Mouse (Mus musculus) T-helper 2 cell (primary cell): ENCODE measurements around the gene Bicral.

Source experiments
- in situ Hi-C: fragments of 300-600 bp; cut with MboI, MseI; formaldehyde crosslinking; loops from one replicate; pipeline ENCODE4 v1.15.1; 2025; ENCODE audit warnings: high pct_unique_total_duplicates

The Bicral gene

DNA sequence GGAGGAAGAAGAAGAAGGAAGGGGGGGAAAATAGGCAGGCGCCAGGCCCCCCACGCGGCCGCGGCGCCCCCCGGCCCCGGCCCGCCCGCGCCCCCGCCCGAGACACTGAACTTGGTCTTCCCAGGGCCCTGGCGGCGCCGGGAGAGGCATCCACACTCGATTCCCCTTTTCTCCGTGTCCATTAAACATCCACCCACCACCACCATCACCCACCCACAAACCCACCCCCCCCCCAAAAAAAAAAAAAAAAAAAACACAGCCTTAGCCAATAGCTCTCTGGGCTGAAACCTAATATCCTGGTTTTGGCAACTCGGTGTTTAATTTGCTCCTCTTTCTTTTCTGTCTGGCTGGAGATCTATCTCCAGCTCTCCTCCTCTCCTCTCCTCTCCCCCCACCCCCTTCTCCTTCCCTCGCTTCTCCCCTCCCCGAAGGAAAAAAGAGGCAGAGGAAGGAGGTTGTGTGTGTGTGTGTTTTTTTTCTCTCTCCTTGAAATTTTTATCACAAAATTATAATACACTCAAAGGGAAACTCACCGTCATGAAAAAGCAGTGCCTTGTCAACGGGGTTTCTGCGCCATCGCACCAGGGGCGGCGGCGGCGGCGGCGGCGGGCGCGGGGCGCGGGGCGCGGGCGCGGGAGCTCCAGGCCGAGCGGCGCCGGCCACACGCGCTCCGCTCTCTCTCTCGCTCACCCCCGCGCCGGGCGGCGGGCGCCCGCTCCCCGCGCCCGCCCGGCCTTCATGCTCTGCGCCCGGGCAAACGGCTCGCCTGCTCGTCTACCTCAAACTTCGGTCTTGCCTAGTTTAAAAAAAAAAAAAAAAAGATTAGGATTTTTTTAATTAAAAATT lies at the start of gene Bicral:
TSS of gene Bicral (minus strand) at position 580 of the 846 bp plus-strand sequence.
- in situ Hi-C loops: no loop called here

DNA sequence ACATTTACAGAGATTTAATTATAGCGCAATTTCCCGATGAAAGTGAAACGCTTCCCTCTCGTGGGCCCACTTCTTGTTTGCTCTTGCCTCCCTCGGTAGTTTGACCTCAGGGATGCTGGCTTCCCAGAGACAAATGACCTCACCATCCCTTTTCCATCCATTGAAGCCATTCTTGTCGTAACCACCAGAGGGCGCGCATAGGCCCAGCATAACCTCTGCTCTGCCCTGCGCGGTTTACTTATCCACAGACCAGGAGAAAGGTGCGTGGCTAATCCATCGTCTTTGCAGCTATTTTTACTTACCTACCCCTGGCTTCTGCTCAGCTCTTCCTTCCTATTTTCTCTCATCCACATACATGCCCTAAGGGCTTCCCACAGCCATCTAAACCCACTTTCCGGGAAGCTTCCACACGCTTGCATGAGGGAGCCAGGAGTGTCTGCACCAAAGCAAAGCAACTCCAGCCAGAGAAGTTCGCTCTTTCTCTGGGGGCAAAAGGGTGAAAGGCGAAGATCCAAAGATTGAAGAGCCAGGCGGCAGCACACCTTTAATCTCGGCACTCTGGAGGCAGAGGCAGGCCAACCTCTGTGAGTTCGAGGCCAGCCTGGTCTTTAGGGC lies 45.7 kb upstream of the Bicral start:
- in situ Hi-C loops: no loop called here

DNA sequence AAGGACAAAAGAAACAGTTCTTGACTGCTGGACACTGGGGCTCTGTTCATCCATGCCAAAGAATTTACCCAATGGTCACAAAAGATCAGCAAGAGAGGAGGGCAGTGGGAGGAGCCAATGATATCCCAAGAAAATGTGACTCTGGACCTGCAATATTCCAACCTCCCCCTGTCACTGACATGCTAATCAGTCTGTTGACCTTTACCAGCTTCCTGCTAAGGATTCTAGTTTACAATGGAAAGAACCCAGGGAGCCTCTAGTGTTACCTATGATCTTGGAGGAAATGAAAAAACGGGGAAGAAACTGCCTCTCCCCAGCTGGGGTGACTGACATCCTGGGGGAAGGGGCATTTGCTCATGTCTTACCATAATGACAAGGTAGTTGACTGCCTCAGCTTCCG lies 42.7 kb upstream of the Bicral start:
- in situ Hi-C loops: no loop called here

DNA sequence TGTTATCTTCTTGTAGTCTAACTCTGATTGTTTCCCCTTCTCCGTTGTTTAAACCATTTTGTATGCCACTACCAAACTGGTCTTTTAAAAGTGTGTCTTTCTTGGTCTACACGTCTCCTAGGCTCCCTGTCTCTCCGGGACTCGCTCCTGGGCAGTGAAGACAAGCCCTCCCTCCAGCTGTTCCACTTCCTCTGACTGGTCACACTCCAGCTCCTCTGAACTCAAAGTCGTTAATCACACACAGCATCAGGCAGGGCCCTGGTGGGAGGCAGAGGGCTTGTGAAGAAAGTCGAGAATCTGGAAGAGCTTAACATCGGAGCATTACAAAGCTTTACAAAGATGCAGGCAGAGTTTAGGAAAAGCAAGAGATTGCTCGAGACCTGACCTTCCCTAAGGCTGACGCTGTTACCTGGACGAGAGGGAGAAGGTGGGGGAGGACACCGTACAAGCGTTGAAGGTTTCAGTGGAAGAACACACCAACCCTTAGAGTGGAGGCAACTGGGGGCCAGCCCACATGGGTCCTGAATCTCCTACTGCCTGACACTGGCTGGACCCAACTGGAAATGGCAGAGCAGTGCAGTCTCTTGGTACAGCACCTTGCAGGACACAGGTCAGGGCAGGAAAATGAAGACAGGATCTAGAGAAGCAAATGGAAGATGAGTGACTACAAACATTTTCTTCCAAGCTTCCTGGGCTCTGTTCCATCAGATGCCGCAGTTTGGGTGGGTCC lies 39.1 kb upstream of the Bicral start:
- in situ Hi-C loops: no loop called here

DNA sequence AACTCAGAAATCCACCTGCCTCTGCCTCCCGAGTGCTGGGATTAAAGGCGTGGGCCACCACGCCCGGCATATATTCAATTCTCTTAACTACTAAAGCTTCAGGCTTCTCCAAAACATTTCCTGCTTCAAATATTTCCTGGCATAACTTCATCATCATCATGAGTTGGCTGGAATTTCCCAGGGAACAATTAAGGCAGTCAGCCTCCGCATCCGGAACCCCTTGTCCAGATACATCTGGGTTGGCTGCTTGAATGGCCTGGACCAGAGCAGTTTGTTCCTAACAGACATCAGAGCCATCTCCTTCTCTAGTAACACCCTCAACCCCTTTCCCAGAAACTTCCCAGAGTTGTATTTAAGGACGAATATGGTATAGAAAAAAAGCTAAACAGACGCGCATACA lies 37.1 kb upstream of the Bicral start:
- in situ Hi-C loops: no loop called here

DNA sequence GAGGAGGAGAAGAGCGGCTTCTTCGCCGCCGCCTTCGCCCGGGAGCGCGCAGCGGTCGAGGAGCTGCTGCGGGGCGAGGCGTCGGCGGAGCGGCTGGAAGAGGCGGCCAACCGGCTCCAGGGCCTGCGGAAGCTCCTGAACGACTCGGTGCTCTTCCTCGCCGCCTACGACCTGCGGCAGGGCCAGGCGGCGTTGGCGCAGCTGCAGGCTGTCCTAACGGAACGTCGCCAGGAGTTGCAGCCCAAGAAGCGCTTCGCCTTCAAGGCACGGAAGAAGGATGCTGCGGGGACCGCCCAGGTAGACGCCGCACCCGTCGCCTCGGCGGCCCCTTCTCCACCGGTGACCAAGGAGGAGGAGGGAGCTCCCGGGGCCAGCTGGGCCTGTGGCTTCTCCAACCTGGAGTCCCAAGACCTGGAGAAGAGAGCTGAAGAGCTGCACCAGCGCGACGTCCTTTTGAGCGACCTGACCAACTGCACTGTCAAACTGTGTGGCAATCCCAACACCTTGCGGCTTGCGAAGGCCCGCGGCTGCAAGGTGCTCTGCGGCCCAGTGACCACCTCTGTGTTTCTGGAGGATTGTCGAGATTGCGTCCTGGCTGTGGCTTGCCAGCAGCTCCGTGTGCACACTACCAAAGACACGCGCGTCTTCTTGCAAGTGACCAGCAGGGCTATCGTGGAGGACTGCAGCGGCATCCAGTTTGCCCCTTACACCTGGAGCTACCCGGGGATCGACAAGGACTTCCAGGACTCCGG lies 32.7 kb upstream of the Bicral start:
- in situ Hi-C loops: no loop called here

DNA sequence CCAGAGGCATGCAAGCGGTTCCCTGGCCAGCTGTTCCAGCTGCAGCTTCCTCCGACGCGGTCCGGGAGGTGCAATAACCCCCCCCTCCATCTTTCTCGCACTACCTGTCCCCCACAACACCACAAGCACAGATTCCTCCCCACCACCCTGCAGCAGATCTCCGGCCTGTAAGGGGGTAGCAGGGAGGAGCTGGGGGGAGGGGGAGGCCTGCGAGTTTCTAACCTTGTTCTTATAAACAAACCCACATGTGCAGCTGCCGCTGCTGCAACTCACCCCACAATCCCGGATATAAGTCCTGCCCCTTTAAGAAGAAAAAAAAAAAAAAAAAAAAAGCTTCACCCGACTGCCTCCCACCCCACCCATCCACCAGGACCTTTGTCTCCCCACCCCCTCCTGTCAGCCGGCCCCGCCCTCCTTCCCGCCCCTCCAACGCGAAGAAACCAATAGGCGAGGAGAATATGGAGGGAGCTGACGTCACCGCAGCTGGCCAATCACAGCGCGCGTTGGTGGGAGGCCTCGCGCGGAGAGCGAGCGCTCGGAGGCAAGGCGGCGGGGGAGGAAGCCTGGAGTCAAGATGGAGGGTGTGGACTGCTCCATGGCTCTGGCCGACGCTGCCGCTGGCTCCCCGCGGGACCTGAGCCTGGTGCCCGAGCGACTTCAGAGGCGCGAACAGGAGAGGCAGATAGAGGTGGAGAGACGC lies 32.0 kb upstream of the Bicral start, which contains the start of gene Tbcc:
TSS of gene Tbcc (plus strand) at position 569 of the 700 bp plus-strand sequence.
- in situ Hi-C loops: no loop called here

DNA sequence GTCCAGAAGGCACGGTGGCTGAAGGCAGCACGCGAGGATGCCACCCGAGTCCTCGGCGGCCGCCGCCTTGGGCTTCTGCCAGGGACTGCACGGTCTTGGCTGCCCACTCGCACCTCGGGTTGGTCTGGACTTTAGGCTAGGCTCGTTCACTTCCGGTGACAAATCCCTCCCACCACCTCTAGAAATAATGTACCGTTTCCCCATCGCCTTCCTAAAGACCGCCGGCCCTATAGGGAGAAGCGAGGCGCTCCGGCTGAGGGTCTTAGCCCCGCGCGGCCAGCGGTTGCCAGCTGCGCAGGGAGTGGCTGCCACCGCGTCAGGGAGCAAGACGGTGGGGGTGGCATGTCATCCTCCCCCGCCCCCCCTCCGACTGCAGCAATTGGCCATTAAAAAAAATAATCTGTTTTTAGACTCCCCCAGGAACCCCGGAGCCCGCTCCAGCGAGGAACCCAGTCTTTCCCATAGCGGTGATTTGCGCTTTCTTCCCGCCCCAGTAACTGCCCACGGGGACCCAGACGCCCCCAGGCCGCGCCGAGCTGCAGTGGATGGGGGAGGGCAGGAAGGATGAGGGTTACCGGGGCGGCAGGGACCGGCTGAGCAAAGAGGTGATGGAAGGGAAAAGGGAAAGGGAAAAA lies 31.3 kb upstream of the Bicral start:
- in situ Hi-C loops: no loop called here

DNA sequence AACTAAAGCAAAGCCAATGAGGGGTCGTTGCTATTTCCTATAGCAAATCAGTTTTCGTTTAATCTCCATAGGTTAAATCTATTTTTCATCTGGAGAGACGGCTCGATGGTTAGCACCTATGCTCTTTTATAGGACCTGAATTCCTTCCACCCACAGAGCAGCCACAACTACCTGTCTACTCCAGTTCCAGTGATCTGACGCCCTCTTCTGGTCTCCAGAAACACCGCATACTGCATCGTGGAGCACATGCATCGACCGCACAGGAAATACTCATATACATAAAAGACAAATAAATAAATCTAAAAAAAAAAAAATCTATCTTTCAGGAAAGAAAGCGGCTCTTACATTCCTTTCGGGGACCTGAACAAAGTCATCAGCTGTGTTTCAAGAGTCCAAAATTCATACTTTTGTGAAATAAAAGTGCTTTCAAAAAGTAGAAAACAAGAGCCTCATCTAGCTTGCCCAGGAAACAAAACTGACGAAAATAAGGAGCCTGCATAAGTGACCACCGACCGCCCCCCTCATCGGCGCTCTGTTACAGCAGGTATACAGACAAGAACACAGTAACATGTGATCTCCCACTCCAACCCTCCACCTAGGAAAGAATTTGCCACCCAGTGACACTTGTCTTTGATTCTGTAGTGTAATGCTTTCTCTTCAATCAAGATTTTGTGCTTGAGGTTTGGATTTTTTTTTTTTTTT lies 30.4 kb upstream of the Bicral start:
- in situ Hi-C loops: no loop called here

DNA sequence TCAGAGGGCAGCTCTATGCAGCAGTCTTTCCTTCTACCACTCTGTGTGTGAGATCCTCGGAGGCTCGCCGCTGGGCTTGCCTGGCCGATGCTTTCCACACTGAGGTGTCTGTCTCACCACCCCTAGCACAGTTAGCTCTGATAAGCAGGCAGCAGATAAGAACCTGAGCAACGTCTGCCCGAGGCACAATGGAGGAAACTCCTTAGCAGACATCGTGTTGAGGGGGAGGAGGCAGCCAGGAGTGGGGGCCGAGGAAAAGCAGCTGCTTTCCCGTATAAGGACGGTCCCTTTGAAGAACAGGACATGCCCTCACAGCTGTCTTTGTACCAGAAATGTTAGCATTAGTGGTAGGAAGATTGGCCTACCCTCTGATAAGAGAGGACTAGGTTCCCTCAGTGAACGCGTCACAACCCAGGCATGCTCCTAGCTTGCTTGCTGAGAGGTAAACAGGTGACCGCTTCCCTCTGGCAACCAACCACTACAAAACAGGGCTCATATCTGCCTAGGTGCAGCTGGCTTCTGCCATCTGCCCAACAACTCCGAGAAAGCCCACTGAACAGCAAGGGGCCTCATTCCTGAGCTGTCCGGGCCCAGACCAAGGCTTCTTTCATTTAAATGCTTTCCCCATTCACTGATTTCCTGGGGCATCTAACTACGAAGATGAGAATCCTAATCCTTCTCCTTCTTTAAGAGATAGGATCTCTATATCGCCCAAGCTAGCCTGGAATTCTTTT lies 27.8 kb upstream of the Bicral start:
- in situ Hi-C loops: no loop called here

DNA sequence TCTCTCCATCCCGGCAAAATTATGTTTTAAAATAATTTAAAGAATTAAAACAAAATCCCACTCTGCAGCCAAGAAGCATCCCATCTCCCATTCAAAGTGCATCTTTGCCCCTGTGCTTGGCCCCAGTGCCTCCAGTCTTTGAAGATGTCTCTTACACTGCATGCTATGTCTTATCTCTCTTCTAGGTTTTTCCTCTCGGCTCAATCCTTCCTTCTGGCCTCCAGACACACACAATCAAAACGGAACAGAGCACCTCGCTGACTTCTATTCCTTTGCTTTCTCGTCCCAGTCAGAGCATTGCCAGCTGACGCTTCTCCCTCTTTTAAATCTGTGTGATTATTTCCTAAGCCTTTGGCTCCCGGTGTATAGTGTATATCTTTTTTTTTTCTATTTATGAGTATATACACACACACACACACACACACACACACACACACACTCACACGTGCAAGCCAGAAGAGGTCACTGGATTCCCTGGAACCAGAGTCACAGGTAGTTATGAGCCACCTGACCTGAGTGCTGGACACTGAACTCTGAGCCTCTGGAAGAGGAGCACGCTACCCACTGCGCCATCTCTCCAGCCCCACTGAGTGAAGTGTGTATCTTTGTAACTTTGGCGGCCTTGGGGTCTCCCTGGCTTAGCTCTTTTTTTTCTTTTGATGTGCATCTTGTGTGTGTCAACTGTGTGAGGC lies 27.1 kb upstream of the Bicral start:
- in situ Hi-C loops: no loop called here

DNA sequence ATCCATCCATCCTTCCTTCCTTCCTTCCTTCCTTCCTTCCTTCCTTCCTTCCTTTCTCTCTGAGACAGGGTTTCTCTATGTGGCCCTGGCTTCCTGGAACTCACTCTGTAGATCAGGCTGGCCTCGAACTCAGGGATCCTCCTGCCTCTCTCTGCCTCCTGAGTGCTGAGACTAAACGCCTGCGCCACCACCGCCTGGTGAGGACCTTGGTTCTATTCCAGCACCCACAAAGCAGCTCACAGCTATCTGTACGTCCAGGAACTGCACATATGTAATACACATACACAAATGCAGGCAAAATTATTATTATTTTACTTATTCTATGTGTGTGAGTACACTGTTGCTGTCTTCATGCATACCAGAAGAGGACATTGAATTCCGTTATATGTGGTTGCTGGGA lies 26.5 kb upstream of the Bicral start:
- in situ Hi-C loops: loop anchor here (5.0 kb wide), 1 partner anchor 102 kb away; the partner anchor contains the start of gene Rpl7l1

DNA sequence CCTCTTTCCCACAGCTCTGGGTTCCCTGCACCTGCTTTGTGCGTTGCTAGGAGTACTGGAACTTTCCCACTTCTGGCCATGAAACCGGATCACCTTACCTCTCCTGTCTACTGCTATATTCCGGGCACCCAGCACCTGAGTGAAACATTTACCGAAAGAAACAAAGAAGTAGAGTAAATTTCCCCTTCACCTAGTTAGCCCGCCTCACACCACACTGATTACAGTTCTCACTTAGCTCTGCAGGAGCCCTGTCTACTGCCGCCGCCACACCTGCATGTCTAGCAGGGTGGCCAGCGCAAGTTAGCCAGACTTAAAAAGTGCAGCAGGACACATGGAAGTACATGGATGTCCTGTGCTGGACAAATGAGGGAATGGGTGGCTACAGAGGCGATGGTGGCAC lies 24.8 kb upstream of the Bicral start:
- in situ Hi-C loops: loop anchor here (5.0 kb wide), 1 partner anchor 101 kb away; the partner anchor contains the start of gene Rpl7l1

DNA sequence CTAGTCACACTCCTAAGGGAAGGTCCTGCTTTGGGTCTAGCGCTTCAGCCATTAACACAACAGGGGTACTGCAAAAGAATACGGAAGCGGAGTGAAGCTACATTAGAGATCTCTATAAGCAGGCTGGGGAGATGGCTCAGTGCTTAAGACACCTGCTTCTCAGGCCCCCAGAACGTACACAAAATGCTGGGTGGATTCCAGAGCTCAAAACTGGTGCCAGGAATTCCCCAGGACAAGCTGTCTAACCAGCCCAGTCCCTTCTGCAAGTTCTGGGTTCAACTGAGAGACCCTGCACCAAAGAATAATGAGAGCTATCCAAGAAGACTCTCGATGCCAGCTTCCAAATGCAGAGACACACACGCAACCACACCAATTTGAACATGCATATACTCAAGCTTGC lies 23.4 kb upstream of the Bicral start:
- in situ Hi-C loops: loop anchor here (5.0 kb wide), 1 partner anchor 99 kb away; the partner anchor contains the start of gene Rpl7l1

DNA sequence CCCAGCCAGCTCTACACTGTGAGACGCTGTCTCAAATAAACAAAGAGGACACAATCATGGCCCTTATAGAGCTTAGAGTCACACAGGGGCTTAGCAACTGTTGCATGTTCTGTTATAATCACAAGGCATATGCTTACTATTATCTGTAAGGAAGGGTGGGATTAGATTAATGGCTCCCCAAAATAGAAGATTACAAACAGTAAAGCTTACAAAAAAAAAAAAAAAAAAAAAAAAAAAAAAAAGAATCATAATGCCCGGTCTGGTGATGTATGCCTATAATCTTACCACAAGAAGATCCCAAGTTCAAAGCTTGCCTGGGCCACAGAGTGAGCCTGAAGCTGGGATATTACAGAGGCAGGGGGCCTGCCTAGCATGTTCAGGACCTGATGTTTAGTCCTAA lies 22.0 kb upstream of the Bicral start:
- in situ Hi-C loops: loop anchor here (5.0 kb wide), 1 partner anchor 98 kb away; the partner anchor contains the start of gene Rpl7l1

DNA sequence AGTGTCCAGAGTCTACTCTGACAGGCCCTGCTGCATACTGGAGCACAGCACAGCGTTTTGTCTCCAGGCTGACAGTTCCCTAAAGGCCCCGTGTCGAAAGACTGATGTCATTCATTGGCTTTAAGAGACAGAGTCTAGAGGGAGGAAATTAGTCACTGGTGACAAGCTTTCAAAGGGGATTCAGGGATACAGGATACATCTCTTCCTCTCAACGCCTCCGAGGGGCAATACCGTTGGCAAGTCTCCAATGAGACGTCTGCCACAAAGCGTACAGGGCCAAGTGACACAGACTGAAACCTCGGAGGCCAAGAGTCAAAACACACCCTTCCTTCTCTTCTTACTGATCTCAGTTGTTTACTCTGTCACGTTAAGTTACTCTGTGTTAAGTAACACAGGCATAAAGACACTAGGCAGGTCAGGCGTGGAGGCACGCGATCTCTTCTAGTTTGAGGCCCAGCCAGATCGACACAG lies 21.6 kb upstream of the Bicral start:
- in situ Hi-C loops: loop anchor here (5.0 kb wide), 1 partner anchor 98 kb away; the partner anchor contains the start of gene Rpl7l1

DNA sequence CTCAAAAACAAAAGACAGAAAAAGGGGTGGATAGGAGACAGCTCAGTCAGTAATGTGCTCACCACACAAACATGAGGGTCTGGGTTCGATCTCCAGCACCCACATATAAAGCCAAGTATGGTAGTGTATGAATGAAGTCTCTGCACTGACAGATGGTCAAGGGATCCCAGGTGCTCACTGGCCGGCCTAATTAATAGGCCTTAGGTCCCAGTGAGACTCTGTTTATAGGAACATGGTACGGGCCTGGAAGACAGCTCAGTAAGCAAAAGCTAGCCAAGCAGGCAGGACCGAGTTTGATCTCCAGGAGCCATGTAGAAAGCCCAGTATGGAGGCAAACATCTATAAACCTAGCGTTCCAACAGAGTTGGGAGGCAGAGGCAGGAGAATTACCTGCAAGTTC lies 18.8 kb upstream of the Bicral start:
- in situ Hi-C loops: no loop called here

DNA sequence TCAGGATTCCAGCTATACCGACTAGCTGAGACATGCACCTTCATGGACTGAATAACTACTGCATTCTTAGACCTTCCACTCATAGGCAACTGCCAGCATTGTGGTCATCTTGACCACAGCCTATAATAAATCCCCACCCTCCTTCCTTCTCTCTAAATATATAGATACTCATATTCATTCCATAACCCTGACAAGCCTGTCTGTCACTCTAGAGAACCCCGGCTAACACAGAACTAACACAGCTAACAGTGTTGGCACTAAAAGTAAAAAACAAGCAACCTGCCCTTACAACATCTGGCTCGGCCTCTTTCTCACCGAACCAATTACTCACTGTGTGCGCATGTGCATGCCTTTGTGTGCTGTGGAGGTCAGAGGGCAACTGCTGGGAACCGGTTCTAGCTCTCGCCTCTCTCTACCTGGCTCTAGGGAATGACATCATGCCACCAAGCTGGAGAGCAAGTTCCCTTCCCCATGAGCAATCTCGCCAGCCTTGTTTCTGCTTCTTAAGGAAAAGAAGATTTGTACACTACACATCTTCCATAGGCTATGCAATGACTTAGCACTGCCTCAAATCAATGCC lies 18.2 kb upstream of the Bicral start:
- in situ Hi-C loops: no loop called here
